Mouse (Mus musculus) kidney, adult 9 months (tissue): ENCODE data around the gene Sephs2.
"Not testable (repeated sequence)": the region's sequence is repeated elsewhere in the genome, so short reads cannot be mapped to it uniquely, and the experiment has no call there.

Source experiments
- DNase-seq: peaks from one replicate; pipeline ENCODE4 v3.0.0; 2022

Gene Sephs2

DNA sequence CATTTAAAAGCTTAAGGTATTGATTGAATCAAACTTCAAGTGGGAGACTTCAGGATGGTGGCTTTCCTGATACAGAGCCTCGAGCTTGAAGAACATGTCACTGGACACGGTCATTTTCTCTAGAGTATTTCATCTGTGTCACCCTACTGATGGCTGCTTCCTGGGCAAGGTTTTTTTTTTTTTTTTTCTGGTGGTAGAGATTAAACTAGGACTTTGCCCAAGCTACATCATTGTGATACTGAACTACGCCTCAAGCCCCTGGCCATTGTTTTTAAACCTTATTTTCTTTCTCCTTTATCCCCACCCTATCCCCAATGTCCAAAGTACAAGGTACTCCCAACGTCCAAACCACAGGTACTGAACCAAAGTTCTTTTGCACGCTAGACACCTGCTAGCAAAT, 3.2 kb downstream of the Sephs2 start:
- DNase-seq: peak; percentile 41

DNA sequence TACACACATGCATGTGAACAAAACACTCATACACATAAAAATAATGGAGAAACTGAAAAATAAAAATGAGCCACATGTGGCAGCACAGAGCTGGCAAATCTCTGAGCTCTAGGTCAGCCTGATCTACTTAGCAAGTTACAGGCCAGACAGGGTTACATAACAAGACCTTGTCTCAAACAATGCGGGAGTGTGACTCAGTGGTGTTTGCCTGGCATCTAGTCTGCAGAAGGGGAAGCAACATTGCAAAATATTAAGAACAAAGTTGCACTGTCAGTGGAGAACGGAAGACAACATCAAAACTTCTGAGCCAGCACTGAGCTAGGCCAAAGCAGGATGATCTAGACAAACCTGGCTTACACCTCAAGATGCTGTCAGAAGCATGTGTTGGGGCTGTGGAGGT, 3.6 kb downstream of the Sephs2 start:
- DNase-seq: peak; percentile 32

DNA sequence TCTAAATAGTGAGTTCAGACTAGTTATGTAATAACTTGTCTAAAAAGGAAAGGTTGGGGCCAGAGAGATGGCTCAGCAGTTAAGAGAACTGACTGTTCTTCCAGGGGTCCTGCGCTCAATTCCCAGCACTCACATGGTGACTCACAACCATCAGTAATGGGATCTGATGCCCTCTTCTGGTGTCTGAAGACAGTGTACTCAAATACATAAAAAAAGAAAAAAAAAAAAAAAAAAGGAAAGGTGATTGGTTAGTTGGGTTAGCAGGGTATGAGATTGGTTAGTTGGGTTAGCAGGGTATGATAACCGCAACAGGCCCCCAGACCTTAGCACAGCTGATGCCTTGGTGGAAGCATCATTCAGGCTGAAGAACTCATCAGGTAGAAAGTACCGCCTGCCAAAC, 10.3 kb downstream of the Sephs2 start:
- no peak for DNase-seq

DNA sequence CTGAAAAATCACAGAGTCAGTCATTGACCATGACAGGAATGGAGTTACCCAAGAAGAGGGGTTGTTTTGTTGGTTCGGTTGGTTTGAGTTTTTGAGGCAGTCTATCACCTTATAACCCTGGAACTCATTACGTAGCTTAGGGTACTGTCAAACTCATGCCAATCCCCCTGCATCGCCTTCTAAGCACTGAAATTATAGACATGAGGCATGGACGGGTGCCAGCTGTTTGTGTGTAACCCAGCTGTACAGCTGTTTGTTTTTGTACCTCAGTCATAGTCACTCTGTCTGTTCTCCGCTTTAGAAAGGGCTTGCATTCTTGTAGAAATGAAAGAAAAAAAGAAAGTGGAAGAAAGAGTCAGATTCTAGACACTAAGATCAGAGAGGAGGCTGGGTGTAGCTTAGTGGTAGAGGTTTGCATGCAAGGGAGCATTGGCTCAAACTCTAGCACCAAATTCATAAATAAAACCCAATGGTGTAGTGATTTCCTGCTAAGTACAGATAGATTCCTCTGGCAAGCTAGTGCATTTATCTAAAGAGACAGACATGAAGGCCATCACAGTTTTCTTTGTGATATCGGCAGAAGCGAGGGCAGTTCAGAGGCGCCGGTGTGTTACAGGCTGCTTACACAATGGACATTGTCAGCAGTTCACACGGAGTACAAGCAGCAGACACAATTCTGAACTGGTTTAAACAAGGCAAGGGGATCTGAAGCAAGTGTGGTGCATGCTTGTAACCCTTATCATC, 11.5 kb downstream of the Sephs2 start:
- no peak for DNase-seq

DNA sequence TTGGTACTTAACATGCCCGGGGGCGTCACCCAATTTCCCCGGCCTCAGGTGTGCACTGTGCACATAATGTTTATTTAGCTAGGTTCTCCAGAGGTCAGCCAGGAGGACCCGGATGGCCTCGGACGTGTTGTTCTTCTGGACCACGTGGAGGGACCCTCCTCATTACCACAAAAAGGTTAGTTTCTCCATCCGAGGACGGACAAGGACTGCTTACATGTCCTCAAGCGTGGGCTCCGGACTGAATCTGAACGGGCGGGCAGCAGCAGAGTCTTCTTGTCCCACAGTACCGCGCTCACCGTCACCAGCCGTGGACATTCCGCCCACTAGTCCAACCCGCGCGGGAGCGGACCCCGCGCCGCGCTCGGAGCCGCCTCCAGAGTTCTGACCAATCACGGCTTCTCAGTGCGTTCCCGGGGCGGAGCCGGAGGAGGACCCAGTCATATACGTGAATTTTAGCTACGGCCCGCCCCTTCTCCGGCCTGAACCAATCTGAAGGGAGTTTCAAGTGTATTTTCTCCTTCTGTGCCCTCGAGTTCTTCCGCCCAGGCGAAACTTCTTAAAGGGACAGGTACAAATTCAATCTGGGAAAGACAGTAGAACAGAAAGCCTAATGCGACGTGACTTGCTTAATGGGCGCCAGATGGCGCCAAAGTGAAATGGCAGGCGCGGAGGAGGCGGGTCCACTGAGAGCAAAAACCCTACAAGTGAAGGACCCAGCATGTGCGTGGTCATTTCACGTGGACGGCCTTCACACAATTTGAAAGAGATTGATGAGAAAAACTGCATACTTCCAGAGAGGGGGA, 13.3 kb downstream of the Sephs2 start, which contains the start of gene Dctpp1:
TSS of gene Dctpp1 (minus strand) at position 401 of the 803 bp plus-strand sequence.
- DNase-seq: peak; percentile 100

DNA sequence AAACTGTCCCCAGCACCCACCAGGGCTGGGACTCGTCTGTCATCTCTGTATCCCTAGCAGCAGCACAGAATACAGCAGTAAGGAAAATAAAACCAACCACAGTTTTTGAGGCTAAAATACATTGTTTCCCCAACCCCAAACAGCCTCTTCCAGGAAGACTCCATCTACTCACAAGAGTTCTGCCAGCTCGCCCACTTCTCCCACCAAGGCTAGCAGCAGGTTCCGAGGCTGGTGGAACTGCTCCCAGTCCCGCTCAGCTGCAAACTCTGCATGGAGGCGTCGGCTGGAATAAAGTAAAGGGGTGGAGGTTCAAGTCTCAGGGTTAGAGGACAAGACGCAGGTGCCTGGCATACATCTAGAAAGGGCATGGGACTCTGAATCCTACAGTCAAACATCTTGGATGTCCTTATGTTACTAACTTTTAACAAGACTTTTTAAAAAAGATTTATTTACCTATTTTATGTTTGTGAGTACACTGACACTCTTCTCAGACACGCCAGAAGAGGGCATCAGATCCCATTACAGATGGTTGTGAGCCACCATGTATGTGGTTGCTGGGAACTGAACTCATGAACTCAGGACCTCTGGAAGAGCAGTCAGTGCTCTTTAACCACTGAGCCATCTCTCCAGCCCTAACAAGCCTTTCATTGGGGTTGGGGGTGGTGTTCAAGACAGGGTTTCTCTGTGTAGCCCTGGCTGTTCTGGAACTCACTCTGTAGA, 14.5 kb downstream of the Sephs2 start:
- no peak for DNase-seq

DNA sequence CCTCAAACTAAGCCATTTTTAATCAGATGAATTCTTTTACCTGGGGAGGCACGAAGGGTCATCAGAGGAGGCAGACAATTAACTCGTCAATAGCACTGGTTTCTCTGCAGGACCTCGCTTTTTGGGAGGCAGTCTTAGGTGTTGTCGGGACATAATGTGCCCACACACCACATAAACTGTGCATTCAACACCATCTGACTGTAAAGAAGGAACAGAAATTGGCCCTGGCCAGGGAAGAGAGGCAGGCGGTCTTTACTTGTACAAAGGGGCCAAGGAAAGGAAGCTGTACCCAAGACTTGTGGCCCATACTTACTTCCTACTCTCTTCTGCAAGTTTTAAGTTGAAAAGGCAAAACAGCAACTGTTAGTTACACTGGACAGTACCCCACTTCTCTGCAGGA, 17.3 kb downstream of the Sephs2 start:
- DNase-seq: no peak

DNA sequence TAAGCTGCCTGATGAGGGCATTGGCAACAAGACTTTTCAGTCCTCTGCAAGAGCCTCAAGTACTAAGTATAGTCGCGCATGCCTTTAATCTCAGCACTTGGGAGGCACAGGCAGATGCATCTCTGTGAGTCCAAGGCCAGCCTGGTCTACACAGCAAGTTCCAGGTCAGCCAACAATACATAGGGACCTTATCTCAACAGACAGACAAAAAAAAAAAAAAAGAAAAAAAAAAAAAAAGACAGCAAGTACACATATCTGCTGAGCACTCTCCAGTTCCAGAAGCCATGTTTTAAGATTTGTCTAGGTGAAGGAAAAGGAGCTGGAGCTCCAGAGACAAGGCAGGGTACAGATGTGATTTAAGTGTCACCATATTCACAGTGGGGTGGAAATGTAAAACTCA, 17.9 kb downstream of the Sephs2 start:
- DNase-seq: no peak

DNA sequence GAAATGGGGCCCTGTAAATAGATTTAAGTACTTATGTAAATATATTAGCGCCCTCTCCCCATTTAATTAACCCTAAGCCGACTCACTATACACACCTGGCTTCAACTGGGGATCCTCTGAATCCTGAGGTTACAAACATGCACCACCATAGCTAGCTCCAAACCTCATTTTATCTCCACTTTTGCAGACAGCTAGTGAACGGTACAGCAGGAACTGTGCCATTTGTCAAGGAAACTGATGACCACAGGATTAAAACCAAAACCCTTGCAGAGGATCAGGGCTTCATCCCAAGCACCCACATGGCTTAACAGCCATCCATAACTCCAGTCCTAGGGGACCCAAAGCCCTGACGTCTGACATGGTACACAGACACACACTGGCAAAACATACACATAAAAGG, 18.8 kb downstream of the Sephs2 start:
- DNase-seq: no peak

DNA sequence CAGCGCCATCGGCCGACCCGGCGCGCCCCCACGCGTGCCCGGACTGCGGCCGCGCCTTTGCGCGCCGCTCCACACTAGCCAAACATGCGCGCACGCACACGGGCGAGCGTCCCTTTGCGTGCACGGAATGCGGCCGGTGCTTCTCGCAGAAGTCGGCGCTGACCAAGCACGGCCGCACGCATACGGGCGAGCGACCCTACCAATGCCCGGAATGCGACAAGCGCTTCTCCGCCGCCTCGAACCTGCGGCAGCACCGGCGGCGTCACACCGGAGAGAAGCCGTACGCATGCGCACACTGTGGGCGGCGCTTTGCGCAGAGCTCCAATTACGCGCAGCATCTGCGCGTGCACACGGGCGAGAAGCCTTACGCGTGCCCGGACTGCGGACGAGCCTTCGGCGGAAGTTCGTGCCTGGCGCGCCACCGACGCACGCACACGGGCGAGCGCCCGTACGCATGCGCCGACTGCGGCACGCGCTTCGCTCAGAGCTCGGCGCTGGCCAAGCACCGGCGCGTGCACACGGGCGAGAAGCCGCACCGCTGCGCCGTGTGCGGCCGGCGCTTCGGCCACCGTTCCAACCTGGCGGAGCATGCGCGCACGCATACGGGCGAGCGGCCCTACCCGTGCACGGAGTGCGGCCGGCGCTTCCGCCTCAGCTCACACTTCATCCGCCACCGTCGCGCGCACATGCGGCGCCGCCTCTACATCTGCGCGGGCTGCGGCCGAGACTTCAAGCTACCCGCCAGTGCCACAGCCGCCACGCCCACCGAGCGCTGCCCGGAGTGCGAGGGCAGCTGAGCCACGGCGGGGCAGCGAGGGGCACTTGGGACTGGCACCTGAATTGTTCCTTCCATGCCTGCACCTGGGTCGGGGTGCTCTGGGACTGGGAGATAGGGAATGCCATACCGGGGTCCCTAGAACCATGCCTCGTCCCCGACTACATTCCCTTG, 19.8 kb downstream of the Sephs2 start:
- peak; percentile 94 for DNase-seq

DNA sequence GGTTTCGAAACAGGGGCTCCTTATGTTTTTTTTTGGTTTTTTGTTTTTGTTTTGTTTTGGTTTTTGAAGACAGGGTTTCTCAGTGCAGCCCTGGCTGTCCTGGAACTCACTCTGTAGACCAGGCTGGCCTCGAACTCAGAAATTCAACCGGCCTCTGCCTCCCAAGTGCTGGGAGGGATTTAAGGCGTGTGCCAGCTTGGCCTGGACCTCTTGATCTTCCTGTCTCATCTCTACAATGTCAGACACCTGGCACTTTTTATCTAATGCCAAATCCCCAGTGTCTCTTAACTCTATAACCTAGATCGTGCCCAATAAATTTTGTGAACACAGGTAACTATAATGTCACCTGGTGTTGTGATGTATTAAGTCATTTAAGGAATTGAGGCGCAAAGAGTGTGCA, 20.5 kb downstream of the Sephs2 start:
- no peak for DNase-seq

DNA sequence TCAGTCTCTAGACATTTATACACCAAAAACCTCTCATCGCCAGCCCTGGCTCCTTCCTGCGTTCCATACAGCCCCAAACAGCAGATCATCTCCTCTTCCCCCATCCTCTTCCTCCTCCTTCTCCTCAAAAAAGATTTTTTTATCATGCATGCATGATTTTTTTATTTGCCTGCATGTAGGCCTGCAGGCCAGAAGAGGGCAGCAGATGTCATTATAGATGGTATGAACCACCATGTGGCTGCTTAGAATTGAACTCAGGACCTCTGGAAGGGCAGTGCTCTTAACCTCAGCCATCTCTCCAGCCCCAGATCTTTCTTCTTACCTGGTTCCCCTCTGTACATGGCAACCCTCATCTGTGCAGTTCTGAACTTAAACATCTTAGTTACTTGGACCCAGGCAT, 21.4 kb downstream of the Sephs2 start:
- no peak for DNase-seq

DNA sequence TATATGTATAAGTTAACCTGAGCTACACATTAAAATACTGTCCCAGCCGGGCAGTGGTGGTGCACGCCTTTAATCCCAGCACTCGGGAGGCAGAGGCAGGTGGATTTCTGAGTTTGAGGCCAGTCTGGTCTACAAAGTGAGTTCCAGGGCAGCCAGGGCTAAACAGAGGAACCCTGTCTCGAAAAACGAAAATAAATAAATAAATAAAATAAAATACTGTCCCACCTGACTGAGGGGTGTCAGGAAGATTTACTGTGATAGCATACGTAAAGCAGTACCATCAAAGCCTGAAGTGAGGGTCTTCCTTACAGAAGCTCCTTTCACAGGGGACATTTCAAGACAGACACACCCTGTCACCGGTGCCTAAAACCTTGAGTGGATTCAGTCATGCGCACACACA, 23.3 kb downstream of the Sephs2 start:
- DNase-seq: not testable (repeated sequence)

DNA sequence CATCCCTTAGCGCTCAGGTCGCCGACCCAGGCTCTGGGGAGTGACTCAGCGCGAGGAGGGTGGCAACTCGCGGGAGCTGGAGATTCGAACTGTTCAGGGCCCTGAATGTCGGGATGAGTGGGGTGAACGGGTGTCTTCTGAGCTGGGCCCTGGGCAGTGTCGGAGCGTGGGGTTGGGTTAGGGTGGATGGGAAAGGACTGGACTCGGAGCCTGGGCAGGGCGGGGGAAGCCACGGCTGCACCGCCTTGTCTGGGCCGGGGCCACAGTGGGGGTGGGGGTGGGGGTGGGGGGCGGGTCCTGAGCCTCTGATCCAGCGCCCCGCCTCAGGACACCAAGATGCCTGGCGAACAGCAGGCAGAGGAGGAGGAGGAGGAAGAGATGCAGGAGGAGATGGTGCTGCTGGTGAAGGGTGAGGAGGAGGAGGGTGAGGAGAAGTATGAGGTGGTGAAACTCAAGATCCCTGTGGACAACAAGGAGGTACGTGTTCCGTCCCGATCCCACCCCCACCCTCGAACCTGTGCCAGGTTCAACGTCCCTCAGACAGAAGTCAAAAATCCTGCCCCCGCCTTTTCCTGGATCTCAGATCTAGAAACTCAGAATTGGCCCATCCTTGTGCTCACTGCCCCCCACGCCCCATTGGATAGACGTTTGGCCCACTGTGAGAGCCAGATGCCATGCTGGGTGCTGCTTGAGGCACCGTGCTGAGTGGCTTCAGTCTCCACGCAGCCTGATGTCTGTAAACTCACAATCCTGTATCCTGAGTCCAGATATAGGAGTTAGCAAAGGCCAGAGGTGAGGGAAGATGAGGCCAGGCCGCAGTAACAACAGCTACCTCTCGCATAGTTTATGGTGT, 29.0 kb downstream of the Sephs2 start:
- DNase-seq: no peak

DNA sequence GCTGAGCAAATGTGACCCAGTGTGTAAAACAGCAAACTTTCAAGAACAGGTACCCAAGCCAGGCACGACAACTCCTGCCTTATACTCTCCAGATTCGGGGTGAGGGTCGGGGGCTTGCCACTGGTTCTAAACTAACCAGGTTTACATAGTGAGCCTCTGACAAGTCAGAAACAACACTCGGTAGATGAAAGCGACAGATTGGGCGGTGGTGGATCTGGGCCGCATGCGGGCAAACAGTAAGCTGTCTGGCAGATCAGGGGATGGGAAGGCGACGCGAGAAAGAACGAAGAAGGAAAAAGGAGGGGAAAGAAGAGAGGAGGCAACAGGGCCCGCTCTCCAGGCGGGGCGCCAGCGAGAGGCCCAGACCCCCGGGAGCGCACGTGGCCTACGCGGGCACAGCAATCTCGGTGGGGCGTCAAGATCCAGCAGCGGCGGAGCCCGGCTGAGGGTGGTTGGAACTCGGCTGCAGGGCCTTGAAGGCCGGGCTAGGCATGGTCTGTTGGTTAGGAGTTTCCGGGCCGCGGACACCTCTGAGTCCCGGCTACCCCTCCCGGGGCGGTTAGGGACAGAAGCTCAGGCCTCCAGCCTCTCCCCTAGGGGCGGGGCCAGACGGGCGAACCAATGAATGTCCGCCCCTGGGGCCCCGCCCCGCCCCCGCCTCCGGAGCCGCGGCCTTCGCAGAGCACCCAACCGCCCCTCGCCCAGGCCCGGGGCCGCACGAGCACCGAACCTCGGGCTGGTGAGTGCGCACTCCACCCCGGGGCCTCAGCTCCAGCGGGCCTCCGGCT, 29.8 kb downstream of the Sephs2 start, which contains the start of gene Zfp771:
TSS of gene Zfp771 (plus strand) at position 405 of the 788 bp plus-strand sequence.
- DNase-seq: peak; percentile 97

DNA sequence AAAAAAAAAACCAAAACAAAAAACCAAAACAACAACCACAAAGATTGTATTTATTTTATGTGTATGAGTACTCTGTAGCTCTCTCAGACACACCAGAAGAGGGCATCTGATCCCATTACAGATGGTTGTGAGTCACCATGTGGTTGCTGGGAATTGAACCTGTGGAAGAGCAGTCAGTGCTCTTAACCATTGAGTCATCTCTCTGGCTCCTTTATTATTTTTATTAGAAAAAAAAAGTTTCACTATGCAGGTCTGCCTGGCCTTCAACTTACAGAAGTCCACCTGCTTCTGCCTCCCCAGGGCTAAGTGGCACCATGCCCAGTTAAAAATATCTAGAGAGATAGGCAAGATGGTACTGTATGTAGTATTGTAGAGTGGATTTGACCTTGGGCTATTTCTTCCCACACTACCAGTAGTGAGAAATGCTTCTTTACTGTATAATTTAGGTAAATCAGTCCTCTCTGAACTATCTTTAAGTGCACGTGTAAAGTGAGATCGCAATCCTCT, 30.4 kb downstream of the Sephs2 start:
- no peak for DNase-seq

DNA sequence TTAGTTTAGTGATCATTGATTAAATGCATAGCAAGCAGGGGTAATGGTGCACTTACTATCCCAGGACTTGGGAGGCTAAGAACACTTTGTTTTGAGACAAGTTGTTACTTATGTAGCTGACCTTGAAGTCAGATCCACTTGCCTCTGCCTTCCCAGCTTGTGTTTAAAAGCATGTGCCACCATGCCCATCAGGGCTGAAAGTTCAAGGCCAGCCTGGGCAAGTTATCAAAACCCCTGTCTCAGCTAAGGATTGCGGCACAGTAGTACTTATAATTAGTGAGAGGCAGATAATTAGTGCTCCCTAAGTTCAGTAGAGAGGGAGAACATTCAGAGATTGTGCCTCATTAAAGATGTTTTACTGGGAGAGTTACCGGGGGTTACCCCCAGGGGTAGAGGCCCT, 39.1 kb downstream of the Sephs2 start:
- no peak for DNase-seq

DNA sequence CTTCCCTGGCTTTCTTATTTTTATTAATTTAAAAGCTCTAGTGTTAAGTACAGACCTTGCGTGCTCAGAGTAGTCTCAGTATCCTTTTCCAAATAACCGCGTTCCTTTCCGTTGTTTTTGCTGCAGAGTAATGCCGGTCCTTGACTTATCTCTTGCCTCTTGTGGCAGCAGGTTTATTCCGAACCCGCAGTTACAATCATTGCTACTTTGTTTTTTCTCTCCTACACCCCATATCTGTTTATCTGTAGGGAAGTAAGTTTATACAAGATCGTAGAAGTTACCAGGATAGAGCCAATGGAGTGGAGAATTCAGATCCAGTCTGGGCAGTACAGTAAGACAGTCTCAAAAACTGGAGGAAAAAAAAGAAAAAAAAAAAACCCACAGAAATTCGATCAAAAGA, 40.1 kb downstream of the Sephs2 start:
- DNase-seq: no peak

DNA sequence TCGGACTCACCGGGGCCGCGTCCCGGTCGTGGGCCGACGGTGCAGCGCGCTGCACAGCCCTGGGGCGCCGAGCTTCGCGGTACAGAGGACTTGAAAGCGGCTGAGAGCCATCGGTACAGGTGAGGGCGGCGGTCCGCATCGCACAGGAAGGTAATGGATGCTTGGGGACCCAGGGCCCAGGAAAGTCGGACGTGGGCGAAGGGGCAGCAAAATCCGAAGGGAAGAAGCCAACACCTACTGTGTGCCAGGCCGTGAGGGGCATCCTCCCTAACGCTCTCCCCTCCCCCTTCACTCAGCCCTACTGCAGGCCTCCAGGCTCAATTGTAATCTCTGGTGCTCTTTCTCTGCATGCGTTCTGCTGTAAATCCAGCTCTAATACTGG, 40.5 kb downstream of the Sephs2 start:
- DNase-seq: no peak

DNA sequence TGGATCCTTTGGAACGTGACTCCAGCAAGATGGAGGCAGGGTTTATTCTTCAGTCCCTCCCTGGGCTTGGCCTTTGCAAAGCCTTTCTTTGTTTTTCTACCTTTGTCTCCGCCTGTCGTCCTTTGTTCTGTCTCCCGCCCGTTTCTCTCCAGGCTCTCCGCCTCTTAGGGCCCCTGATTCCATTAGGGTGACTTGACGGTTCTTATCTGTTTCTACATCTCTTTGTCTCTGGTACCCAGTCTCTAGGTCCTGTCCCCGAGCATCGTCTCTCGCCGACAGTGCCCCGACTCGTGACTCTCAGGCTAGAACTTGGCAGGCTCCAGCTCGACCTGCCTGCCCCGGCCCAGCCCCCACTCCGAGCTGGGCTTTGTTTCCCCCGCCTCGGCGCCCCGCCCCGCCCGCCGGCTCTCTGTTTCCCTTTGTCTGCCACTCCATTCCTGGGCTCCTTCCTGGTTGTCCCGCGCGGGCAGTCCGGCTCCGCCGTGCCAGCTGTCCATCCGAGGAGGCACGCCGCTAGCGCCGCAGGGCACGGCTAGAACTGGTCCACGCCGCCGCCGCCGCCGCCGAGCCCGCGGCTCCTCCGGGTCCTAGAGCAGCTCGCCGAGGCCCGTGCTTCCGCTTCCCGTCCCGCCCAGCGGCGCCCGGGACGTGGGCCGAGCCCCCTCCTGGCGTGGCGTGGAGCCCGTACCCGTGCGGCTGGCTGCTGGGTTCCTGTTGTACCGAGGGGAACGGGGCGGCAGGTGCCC, 41.1 kb downstream of the Sephs2 start, which contains the start of the genes Zfp553 and Sept1:
TSS of gene Zfp553 (plus strand) at position 440 of the 746 bp plus-strand sequence.
TSS of gene Sept1 (minus strand) at position 509 of the 746 bp plus-strand sequence.
- DNase-seq: peak; percentile 86
